Mouse (Mus musculus) bone marrow, adult 2 months (tissue): ENCODE data around the gene Klhdc7b.

Experiments used
- CTCF ChIP-seq: fragments of 200-500 bp; IDR thresholded peaks from 2 replicates; pipeline ENCODE4 v1.5.1; 2011; ENCODE audit warnings: low read length, control low read depth; ENCODE audit not compliant: control insufficient read depth, insufficient read depth
- POLR2A ChIP-seq: fragments of 200-500 bp; IDR thresholded peaks from 2 replicates; pipeline ENCODE4 v1.6.1; 2011; ENCODE audit warnings: low read depth, mild to moderate bottlenecking, control low read depth, low read length, borderline replicate concordance; ENCODE audit not compliant: control insufficient read depth

DNA sequence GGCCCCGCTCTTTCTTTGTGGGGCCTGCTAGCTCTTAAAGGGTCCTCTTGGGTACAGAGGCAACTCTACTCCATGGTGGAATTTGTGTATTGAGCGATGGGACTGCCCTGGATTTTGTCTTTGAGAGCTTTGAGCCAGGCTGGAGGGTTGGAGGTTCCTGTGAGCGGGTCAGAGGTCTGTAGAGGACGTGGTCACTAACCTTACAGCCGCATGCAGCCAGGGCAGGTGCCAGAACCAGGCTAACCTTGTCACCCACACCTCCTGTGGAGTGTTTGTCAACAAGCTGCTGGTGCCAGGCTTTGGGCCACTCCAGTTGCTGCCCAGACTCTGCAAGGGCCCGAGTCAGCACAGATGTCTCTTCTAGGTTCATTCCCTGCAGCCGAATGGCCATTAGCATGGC, 8.7 kb upstream of the Klhdc7b start:
- no peak for TF ChIP-seq CTCF
- TF ChIP-seq POLR2A: no peak
